Mouse (Mus musculus): ENCODE data around the gene Prkce. TPM values are rescaled to one million over a fixed set of nuclear protein-coding genes. Genes with fewer than 3 reads are reported as not detected.

Gene Prkce
- total and polyA plus RNA-seq, 2 experiments from 2014 or later, result 91.3 to 94.3 TPM

- WGBS, result 59% methylated on average over 11 of the region's 11 CpGs
- Histone ChIP-seq H3K36me3 (ENCODE audit: insufficient read depth) (no peaks in the 10 kb centered on the region), H3K9me3 (ENCODE audit: low read length) (no peaks in the 10 kb centered on the region), H3K4me1 (ENCODE audit: insufficient read depth) (peaks cover 4% of the 10 kb centered on the region; the same call in 1 of the 2 replicates), H3K27me3 (ENCODE audit: insufficient read depth, low read length) (no peaks in the 10 kb centered on the region), H3K9ac (no peak overlapping the region), H3K4me3 (ENCODE audit: low read depth, low read length) (no peak overlapping the region), H3K4me2 (ENCODE audit: low read depth) (no peak overlapping the region), H3K27ac (ENCODE audit: low read depth, low read length) (peak overlapping the region; percentile 57; the same call in 1 of the 2 replicates)
- DNase-seq (peak; percentile 54), ATAC-seq (peak; percentile 42; the same call in 1 of the 2 replicates)
- TF ChIP-seq CTCF (IDR thresholded peaks at IDR 0.05; ENCODE audit: low read depth), result no peak; the same call in 1 of the 2 replicates
Measured at GRCm38 (mm10) chr17:86404795-86405501, 237.4 kb downstream of the Prkce start.

GRCm38 (mm10) chr17:86405644-86406043, 238.1 kb downstream of the Prkce start:
- Histone ChIP-seq H3K27ac (ENCODE audit: low read depth, low read length) (no peak overlapping the region), H3K4me2 (ENCODE audit: low read depth) (no peak overlapping the region), H3K36me3 (ENCODE audit: insufficient read depth) (no peaks in the 10 kb centered on the region), H3K9me3 (ENCODE audit: low read length) (no peaks in the 10 kb centered on the region), H3K4me1 (ENCODE audit: insufficient read depth) (peaks cover 9% of the 10 kb centered on the region; the same call in 1 of the 2 replicates), H3K4me3 (ENCODE audit: low read depth, low read length) (no peak overlapping the region), H3K27me3 (ENCODE audit: insufficient read depth, low read length) (no peaks in the 10 kb centered on the region), H3K9ac (no peak overlapping the region)
- ATAC-seq (no peak), DNase-seq (no peak)
- no peak for TF ChIP-seq CTCF (IDR thresholded peaks at IDR 0.05; ENCODE audit: low read depth)
- 87% methylated on average over 8 of the region's 8 CpGs for WGBS

- DNase-seq (no peak), ATAC-seq (no peak)
- no peak overlapping the region for H3K9ac ChIP-seq
- no peak overlapping the region for H3K4me3 ChIP-seq (ENCODE audit: low read depth, low read length)
- no peak overlapping the region for H3K4me2 ChIP-seq (ENCODE audit: low read depth)
- 72% methylated on average over 8 of the region's 8 CpGs for WGBS
- TF ChIP-seq CTCF (IDR thresholded peaks at IDR 0.05; ENCODE audit: low read depth), result no peak
- no peaks in the 10 kb centered on the region for H3K9me3 ChIP-seq (ENCODE audit: low read length)
- peaks cover 26% of the 10 kb centered on the region; the same call in 1 of the 2 replicates for H3K4me1 ChIP-seq (ENCODE audit: insufficient read depth)
- no peaks in the 10 kb centered on the region for H3K27me3 ChIP-seq (ENCODE audit: insufficient read depth, low read length)
- H3K27ac ChIP-seq (ENCODE audit: low read depth, low read length), result no peak overlapping the region
- H3K36me3 ChIP-seq (ENCODE audit: insufficient read depth), result no peaks in the 10 kb centered on the region
Measured at GRCm38 (mm10) chr17:86407921-86408613, 240.5 kb downstream of the Prkce start.

- Histone ChIP-seq H3K4me1 (ENCODE audit: insufficient read depth) (peaks cover 26% of the 10 kb centered on the region; the same call in 1 of the 2 replicates), H3K27ac (ENCODE audit: low read depth, low read length) (no peak overlapping the region), H3K36me3 (ENCODE audit: insufficient read depth) (no peaks in the 10 kb centered on the region), H3K9ac (no peak overlapping the region), H3K27me3 (ENCODE audit: insufficient read depth, low read length) (no peaks in the 10 kb centered on the region), H3K4me3 (ENCODE audit: low read depth, low read length) (no peak overlapping the region), H3K9me3 (ENCODE audit: low read length) (no peaks in the 10 kb centered on the region), H3K4me2 (ENCODE audit: low read depth) (no peak overlapping the region)
- TF ChIP-seq CTCF (IDR thresholded peaks at IDR 0.05; ENCODE audit: low read depth), result no peak
- ATAC-seq (no peak), DNase-seq (no peak)
- WGBS, result 81% methylated on average over 5 of the region's 5 CpGs
Measured at GRCm38 (mm10) chr17:86408614-86409006, 241.0 kb downstream of the Prkce start.

GRCm38 (mm10) chr17:86409485-86409884, 241.9 kb downstream of the Prkce start:
- ATAC-seq, result no peak

GRCm38 (mm10) chr17:86410496-86410895, 242.9 kb downstream of the Prkce start:
- no peak overlapping the region for H3K9ac ChIP-seq
- no peak for TF ChIP-seq CTCF (IDR thresholded peaks at IDR 0.05; ENCODE audit: low read depth)
- ATAC-seq (peak; percentile 47), DNase-seq (peak; percentile 39)
- no peak overlapping the region for H3K4me2 ChIP-seq (ENCODE audit: low read depth)
- peaks cover 22% of the 10 kb centered on the region; the same call in 1 of the 2 replicates for H3K4me1 ChIP-seq (ENCODE audit: insufficient read depth)
- no peaks in the 10 kb centered on the region for H3K27me3 ChIP-seq (ENCODE audit: insufficient read depth, low read length)
- no peak overlapping the region for H3K4me3 ChIP-seq (ENCODE audit: low read depth, low read length)
- H3K27ac ChIP-seq (ENCODE audit: low read depth, low read length), result peak overlapping the region; percentile 64
- no peaks in the 10 kb centered on the region for H3K9me3 ChIP-seq (ENCODE audit: low read length)
- no peaks in the 10 kb centered on the region for H3K36me3 ChIP-seq (ENCODE audit: insufficient read depth)
- 28% methylated on average over 12 of the region's 12 CpGs for WGBS

More at GRCm38 (mm10) chr17:86409485-86409884, 241.9 kb downstream of the Prkce start:
- 91% methylated on average over 8 of the region's 8 CpGs for WGBS
- Histone ChIP-seq H3K4me1 (ENCODE audit: insufficient read depth) (peaks cover 26% of the 10 kb centered on the region; the same call in 1 of the 2 replicates), H3K36me3 (ENCODE audit: insufficient read depth) (no peaks in the 10 kb centered on the region), H3K27ac (ENCODE audit: low read depth, low read length) (no peak overlapping the region), H3K9ac (no peak overlapping the region), H3K9me3 (ENCODE audit: low read length) (no peaks in the 10 kb centered on the region), H3K4me3 (ENCODE audit: low read depth, low read length) (no peak overlapping the region), H3K27me3 (ENCODE audit: insufficient read depth, low read length) (no peaks in the 10 kb centered on the region), H3K4me2 (ENCODE audit: low read depth) (no peak overlapping the region)
- DNase-seq, result no peak
- no peak for TF ChIP-seq CTCF (IDR thresholded peaks at IDR 0.05; ENCODE audit: low read depth)

GRCm38 (mm10) chr17:86412141-86412540, 244.6 kb downstream of the Prkce start:
- Histone ChIP-seq H3K4me1 (ENCODE audit: insufficient read depth) (peaks cover 36% of the 10 kb centered on the region), H3K36me3 (ENCODE audit: insufficient read depth) (no peaks in the 10 kb centered on the region), H3K9me3 (ENCODE audit: low read length) (no peaks in the 10 kb centered on the region), H3K27me3 (ENCODE audit: insufficient read depth, low read length) (no peaks in the 10 kb centered on the region), H3K27ac (ENCODE audit: low read depth, low read length) (no peak overlapping the region), H3K4me3 (ENCODE audit: low read depth, low read length) (no peak overlapping the region), H3K9ac (no peak overlapping the region), H3K4me2 (ENCODE audit: low read depth) (no peak overlapping the region)
- no peak for TF ChIP-seq CTCF (IDR thresholded peaks at IDR 0.05; ENCODE audit: low read depth)
- 80% methylated on average over 6 of the region's 6 CpGs for WGBS
- DNase-seq (no peak), ATAC-seq (no peak)

All from forebrain, postnatal 0 days (tissue).